7 mouse cellular contexts compared by ENCODE assay signal in the genomic region with DNA sequence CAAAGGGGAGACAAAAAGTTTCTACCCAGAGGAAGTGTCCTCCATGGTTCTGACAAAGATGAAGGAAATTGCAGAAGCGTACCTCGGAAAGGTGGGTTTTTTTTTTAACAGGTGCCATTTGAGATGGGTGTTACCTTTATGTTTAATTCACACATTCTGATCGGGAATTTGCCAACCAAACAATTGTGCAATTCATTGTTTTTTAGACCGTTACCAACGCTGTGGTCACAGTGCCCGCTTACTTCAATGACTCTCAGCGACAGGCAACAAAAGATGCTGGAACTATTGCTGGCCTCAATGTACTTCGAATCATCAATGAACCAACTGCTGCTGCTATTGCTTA. TPM values are rescaled to one million over a fixed set of nuclear protein-coding genes. Genes with fewer than 3 reads are reported as not detected.
DNase-seq lines count a peak whose midpoint lies in the region; ATAC-seq and TF ChIP-seq lines count a peak whose summit lies in the region.
"Not testable (repeated sequence)": the region's sequence is repeated elsewhere in the genome, so short reads cannot be mapped to it uniquely, and the experiment has no call there.

No protein-coding gene starts in this region.

- not testable (repeated sequence) for H3K27me3 ChIP-seq in forebrain, embryonic 10.5 days (ENCODE audit: poor library complexity, severe bottlenecking); heart, embryonic 14.5 days (ENCODE audit: control insufficient read depth, insufficient read depth, low read length); intestine, embryonic 15.5 days (replicated peaks); limb, embryonic 14.5 days (ENCODE audit: control insufficient read depth, insufficient read depth, low read length); lung, postnatal 0 days (replicated peaks; ENCODE audit: insufficient read depth, low read length); neural tube, embryonic 13.5 days

- WGBS in bone marrow, adult 2 months: 3% methylated on average over 8 of the region's 8 CpGs
- 11% methylated on average over 8 of the region's 8 CpGs for WGBS in forebrain, embryonic 10.5 days
- 7% methylated on average over 8 of the region's 8 CpGs for WGBS in heart, embryonic 14.5 days
- 2% methylated on average over 8 of the region's 8 CpGs for WGBS in intestine, embryonic 15.5 days
- 4% methylated on average over 8 of the region's 8 CpGs for WGBS in limb, embryonic 14.5 days
- WGBS in lung, postnatal 0 days: 4% methylated on average over 8 of the region's 8 CpGs
- 3% methylated on average over 8 of the region's 8 CpGs for WGBS in neural tube, embryonic 13.5 days

- not testable (repeated sequence) for TF ChIP-seq POLR2A in bone marrow, adult 2 months (IDR thresholded peaks at IDR 0.05; ENCODE audit: borderline replicate concordance, control insufficient read depth, low read depth, low read length); limb, embryonic 14.5 days (IDR thresholded peaks at IDR 0.05; ENCODE audit: borderline replicate concordance, extremely low read depth, insufficient read depth, insufficient read length)

- ATAC-seq in heart, embryonic 14.5 days (ENCODE audit: insufficient number of reproducible peaks, insufficient read depth, low FRiP score, low read depth); intestine, embryonic 15.5 days; limb, embryonic 14.5 days (ENCODE audit: low FRiP score, low read depth); lung, postnatal 0 days; neural tube, embryonic 13.5 days (ENCODE audit: low read depth): not testable (repeated sequence)

- H3K9me3 ChIP-seq in forebrain, embryonic 10.5 days; heart, embryonic 14.5 days (ENCODE audit: control insufficient read depth, low read length); intestine, embryonic 15.5 days; limb, embryonic 14.5 days (ENCODE audit: control insufficient read depth, low read length); lung, postnatal 0 days (ENCODE audit: low read length); neural tube, embryonic 13.5 days: not testable (repeated sequence)

- not testable (repeated sequence) for TF ChIP-seq EP300 in lung, postnatal 0 days (IDR thresholded peaks at IDR 0.05)

- peak overlapping the region; percentile 32 for H3K4me3 ChIP-seq in bone marrow, adult 2 months (replicated peaks; ENCODE audit: control insufficient read depth, low read depth, low read length)
- H3K4me3 ChIP-seq in forebrain, embryonic 10.5 days: peak overlapping the region; percentile 99
- H3K4me3 ChIP-seq in heart, embryonic 14.5 days (ENCODE audit: control insufficient read depth in 1 of 2, insufficient read depth in 1 of 2, low read depth in 1 of 2, low read length in 2 of 2): peak overlapping the region; percentile 88 to 97
- peak overlapping the region; percentile 94 for H3K4me3 ChIP-seq in intestine, embryonic 15.5 days (replicated peaks)
- H3K4me3 ChIP-seq in limb, embryonic 14.5 days (replicated peaks; ENCODE audit: low read length): peak overlapping the region; percentile 83
- peak overlapping the region; percentile 96; the same call in 1 of the 2 replicates for H3K4me3 ChIP-seq in lung, postnatal 0 days (ENCODE audit: low read depth, low read length)
- peak overlapping the region; percentile 92 for H3K4me3 ChIP-seq in neural tube, embryonic 13.5 days

- peak overlapping the region; percentile 79 for H3K4me2 ChIP-seq in heart, embryonic 14.5 days (ENCODE audit: low read length)
- H3K4me2 ChIP-seq in intestine, embryonic 15.5 days (replicated peaks): peak overlapping the region; percentile 51
- peak overlapping the region; percentile 59 for H3K4me2 ChIP-seq in limb, embryonic 14.5 days (replicated peaks; ENCODE audit: low read depth, low read length, severe bottlenecking)
- H3K4me2 ChIP-seq in lung, postnatal 0 days (replicated peaks; ENCODE audit: low read depth, low read length): peak overlapping the region; percentile 81
- H3K4me2 ChIP-seq in neural tube, embryonic 13.5 days: peak overlapping the region; percentile 78

- TF ChIP-seq CTCF in bone marrow, adult 2 months (IDR thresholded peaks at IDR 0.05; ENCODE audit: control insufficient read depth, insufficient read depth, low read length); lung, postnatal 0 days (IDR thresholded peaks at IDR 0.05): not testable (repeated sequence)

- H3K36me3 ChIP-seq in forebrain, embryonic 10.5 days (replicated peaks): peaks cover 60% of the 10 kb centered on the region
- H3K36me3 ChIP-seq in heart, embryonic 14.5 days (ENCODE audit: control insufficient read depth, insufficient read depth, low read length): peaks cover 53% of the 10 kb centered on the region
- not testable (repeated sequence) for H3K36me3 ChIP-seq in intestine, embryonic 15.5 days
- H3K36me3 ChIP-seq in limb, embryonic 14.5 days (ENCODE audit: control insufficient read depth, insufficient read depth, low read length): peaks cover 48% of the 10 kb centered on the region
- H3K36me3 ChIP-seq in lung, postnatal 0 days (ENCODE audit: insufficient read depth, low read length): 0 out of 2 replicates have a peak, but pooled peaks cover 11% of the 10 kb centered on the region
- peaks cover 46% of the 10 kb centered on the region for H3K36me3 ChIP-seq in neural tube, embryonic 13.5 days

- peak overlapping the region; percentile 99 for H3K9ac ChIP-seq in heart, embryonic 14.5 days (ENCODE audit: low read length)
- peak overlapping the region; percentile 99; the same call in 1 of the 2 replicates for H3K9ac ChIP-seq in intestine, embryonic 15.5 days
- peak overlapping the region; percentile 96 for H3K9ac ChIP-seq in limb, embryonic 14.5 days (ENCODE audit: low read depth, low read length, severe bottlenecking)
- H3K9ac ChIP-seq in lung, postnatal 0 days (replicated peaks; ENCODE audit: low read depth): not testable (repeated sequence)
- peak overlapping the region; percentile 96 for H3K9ac ChIP-seq in neural tube, embryonic 13.5 days

- H3K27ac ChIP-seq in bone marrow, adult 2 months (ENCODE audit: control insufficient read depth, insufficient read depth, low read depth, low read length, poor library complexity); forebrain, embryonic 10.5 days; heart, embryonic 14.5 days (replicated peaks in 1 of 2; ENCODE audit: control insufficient read depth in 1 of 2, insufficient read depth in 1 of 2, low read depth in 2 of 2, low read length in 2 of 2); intestine, embryonic 15.5 days; limb, embryonic 14.5 days (replicated peaks; ENCODE audit: low read depth, low read length); lung, postnatal 0 days (ENCODE audit: low read length): not testable (repeated sequence)
- 0 out of 2 replicates have a peak overlapping the region, but pooled peaks have one; percentile 96 for H3K27ac ChIP-seq in neural tube, embryonic 13.5 days (replicated peaks)

- not testable (repeated sequence) for H3K4me1 ChIP-seq in bone marrow, adult 2 months (ENCODE audit: control insufficient read depth, insufficient read depth, low read length); lung, postnatal 0 days (ENCODE audit: insufficient read depth, low read depth, low read length)
- peaks cover 62% of the 10 kb centered on the region for H3K4me1 ChIP-seq in forebrain, embryonic 10.5 days
- peaks cover 13 to 39% of the 10 kb centered on the region in 2 experiments for H3K4me1 ChIP-seq in heart, embryonic 14.5 days (ENCODE audit: control insufficient read depth in 2 of 2, insufficient read depth in 2 of 2, low read length in 2 of 2)
- peaks cover 16% of the 10 kb centered on the region for H3K4me1 ChIP-seq in intestine, embryonic 15.5 days (replicated peaks)
- peaks cover 38% of the 10 kb centered on the region for H3K4me1 ChIP-seq in limb, embryonic 14.5 days (ENCODE audit: control insufficient read depth, insufficient read depth, low read length)
- peaks cover 60% of the 10 kb centered on the region for H3K4me1 ChIP-seq in neural tube, embryonic 13.5 days (replicated peaks)

- DNase-seq in forebrain, embryonic 10.5 days (ENCODE audit: extremely low spot score, low spot score); limb, embryonic 14.5 days (ENCODE audit: low spot score); lung, postnatal 0 days (ENCODE audit: low spot score): not testable (repeated sequence)

RNA-seq across cellular contexts. Expression of gene Hspa8, which starts 1.7 kb away (rescaled TPM):
- 397 and 805 TPM in 2 replicates for polyA plus RNA-seq in bone marrow, adult 2 months (2011; ENCODE audit: insufficient read depth, insufficient read length, low replicate concordance, missing spikeins)
- polyA plus RNA-seq in forebrain, embryonic 10.5 days (2016; fragmentation: Nextera tagmentation; extraction: Ambion mirVana): 3,411 and 3,929 TPM in 2 replicates
- 1,682 and 1,761 TPM in 2 replicates for polyA plus RNA-seq in heart, embryonic 14.5 days (2014; fragmentation: Nextera tagmentation; extraction: Ambion mirVana)
- 2,425 and 2,606 TPM in 2 replicates for polyA plus RNA-seq in intestine, embryonic 15.5 days (2015; fragmentation: Nextera tagmentation; extraction: Ambion mirVana)
- 2,115 and 2,701 TPM in 2 replicates for polyA plus RNA-seq in limb, embryonic 14.5 days (2012; rRNA removed)
- polyA plus RNA-seq in limb, embryonic 14.5 days (2014; fragmentation: Nextera tagmentation; extraction: Ambion mirVana): 1,955 and 2,023 TPM in 2 replicates
- 956 and 1,427 TPM in 2 replicates for polyA plus RNA-seq in lung, postnatal 0 days (2015; fragmentation: Nextera tagmentation; extraction: Ambion mirVana)
- polyA plus RNA-seq in neural tube, embryonic 13.5 days (2015; fragmentation: Nextera tagmentation; extraction: Ambion mirVana): 2,997 and 3,038 TPM in 2 replicates

Comparison
In these comparisons a context has a peak if more than half of its experiments do, and no peak if none do; other contexts are left out.
1. H3K4me3 ChIP-seq: peak in every context shown above with its lines; median percentile 99 in forebrain, embryonic 10.5 days; 96 in lung, postnatal 0 days; 94 in intestine, embryonic 15.5 days; 92 in heart, embryonic 14.5 days; 92 in neural tube, embryonic 13.5 days; 83 in limb, embryonic 14.5 days; 32 in bone marrow, adult 2 months.